In the genomic region with DNA sequence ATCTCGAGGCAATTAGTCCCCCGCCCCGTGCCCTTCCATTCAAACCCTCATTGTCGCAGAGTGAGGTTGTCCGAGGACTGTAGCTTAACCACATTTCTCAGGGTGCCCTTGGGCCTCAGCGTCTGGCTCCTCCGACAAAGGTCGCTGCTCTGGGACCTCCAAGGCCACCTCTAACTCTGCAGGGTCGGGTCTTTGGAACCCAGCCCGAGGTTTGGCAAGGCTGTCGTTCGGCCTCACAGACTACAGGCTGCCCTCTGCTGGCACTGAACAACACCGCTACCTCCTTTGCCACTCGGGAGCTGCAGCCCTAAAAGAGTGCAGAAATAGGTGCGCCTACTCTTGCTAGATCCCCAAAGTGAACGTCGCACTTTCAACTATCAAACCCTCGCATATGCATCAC, we compare ENCODE assay signal across 9 mouse cellular contexts. TPM values are rescaled to one million over a fixed set of nuclear protein-coding genes. Genes with fewer than 3 reads are reported as not detected.
DNase-seq lines count a peak whose midpoint lies in the region; ATAC-seq and TF ChIP-seq lines count a peak whose summit lies in the region.
"Had no signal": no experiment of that assay in that cellular context is flagged by ENCODE, and none has a peak within 500 bp of the region (broad histone marks: within the 10 kb centered on the region; RNA-seq: fewer than 3 reads in every experiment).

No protein-coding gene starts in this region.

- H3K4me1 ChIP-seq in ES-Bruce4 (ENCODE audit: control insufficient read depth, insufficient read depth, low read length) = no peaks in the 10 kb centered on the region
- H3K4me1 ChIP-seq in hindbrain, embryonic 16.5 days (ENCODE audit: control insufficient read depth, insufficient read depth, low read depth, low read length) = no peaks in the 10 kb centered on the region
- H3K4me1 ChIP-seq in midbrain, postnatal 0 days (ENCODE audit: insufficient read depth, low read length) = no peaks in the 10 kb centered on the region

- no peaks in the 10 kb centered on the region for H3K36me3 ChIP-seq in ES-Bruce4 (ENCODE audit: control insufficient read depth, insufficient read depth, low read length, poor library complexity, severe bottlenecking)
- no peaks in the 10 kb centered on the region for H3K36me3 ChIP-seq in hindbrain, embryonic 16.5 days (ENCODE audit: control insufficient read depth, insufficient read depth, low read length)
- no peaks in the 10 kb centered on the region for H3K36me3 ChIP-seq in midbrain, postnatal 0 days (ENCODE audit: insufficient read depth, low read length)

- no peak for TF ChIP-seq EP300 in ES-Bruce4 (IDR thresholded peaks at IDR 0.05; ENCODE audit: insufficient read depth, low read depth, low read length)

- H3K9me3 ChIP-seq in ES-Bruce4 (replicated peaks; ENCODE audit: control insufficient read depth, insufficient read depth, low read length, poor library complexity, severe bottlenecking) = no peaks in the 10 kb centered on the region
- no peaks in the 10 kb centered on the region for H3K9me3 ChIP-seq in hindbrain, embryonic 16.5 days (ENCODE audit: control insufficient read depth, low read length)
- no peaks in the 10 kb centered on the region for H3K9me3 ChIP-seq in midbrain, postnatal 0 days (ENCODE audit: low read length)

- H3K4me2 ChIP-seq in hindbrain, embryonic 16.5 days (ENCODE audit: low read length) = peak overlapping the region; percentile 31; the same call in 1 of the 2 replicates
- no peak overlapping the region for H3K4me2 ChIP-seq in midbrain, postnatal 0 days (ENCODE audit: low read depth, low read length, poor library complexity, severe bottlenecking)

- 0 out of 2 replicates have a peak, but pooled peaks have one; percentile 40 for ATAC-seq in hindbrain, embryonic 16.5 days
- no peak for ATAC-seq in midbrain, postnatal 0 days (ENCODE audit: low FRiP score)
- no peak for ATAC-seq in inflammation-experienced regulatory T-cells, adult 6 months

- no peak overlapping the region for H3K4me3 ChIP-seq in layer of hippocampus, adult 2 months
- peak overlapping the region; percentile 21; the same call in 1 of the 2 replicates for H3K4me3 ChIP-seq in ES-Bruce4 (ENCODE audit: low read depth, low read length)
- H3K4me3 ChIP-seq in hindbrain, embryonic 16.5 days (ENCODE audit: low read length) = peak overlapping the region; percentile 10; the same call in 1 of the 2 replicates
- H3K4me3 ChIP-seq in midbrain, postnatal 0 days (ENCODE audit: low read depth, low read length) = no peak overlapping the region

- no peak overlapping the region for H3K27ac ChIP-seq in layer of hippocampus, adult 2 months
- no peak overlapping the region for H3K27ac ChIP-seq in ES-Bruce4 (ENCODE audit: insufficient read depth, low read length)
- H3K27ac ChIP-seq in hindbrain, embryonic 16.5 days (ENCODE audit: low read depth, low read length) = no peak overlapping the region
- no peak overlapping the region for H3K27ac ChIP-seq in midbrain, postnatal 0 days (ENCODE audit: low read depth, low read length)

- 2% methylated on average over 18 of the region's 18 CpGs for WGBS in hindbrain, embryonic 16.5 days
- WGBS in midbrain, postnatal 0 days = 2% methylated on average over 18 of the region's 18 CpGs

- TF ChIP-seq CTCF in layer of hippocampus, adult 2 months (conservative IDR thresholded peaks at IDR 0.05) = peak; percentile 74
- peak; percentile 75 for TF ChIP-seq CTCF in ES-Bruce4 (IDR thresholded peaks at IDR 0.05; ENCODE audit: low read depth, low read length)
- peak; percentile 71 for TF ChIP-seq CTCF in brain, embryonic 14.5 days (IDR thresholded peaks at IDR 0.05; ENCODE audit: borderline replicate concordance, extremely low read depth, insufficient read depth, insufficient read length)
- TF ChIP-seq CTCF in midbrain, postnatal 0 days (IDR thresholded peaks at IDR 0.05) = peak; percentile 72

- TF ChIP-seq POLR2A in ES-Bruce4 (IDR thresholded peaks at IDR 0.05; ENCODE audit: insufficient read depth, low read length) = no peak
- no peak for TF ChIP-seq POLR2A in brain, embryonic 14.5 days (IDR thresholded peaks at IDR 0.05; ENCODE audit: borderline replicate concordance, extremely low read depth, insufficient read depth, insufficient read length, poor library complexity, severe bottlenecking)

- peaks cover 1% of the 10 kb centered on the region; the same call in 1 of the 2 replicates for H3K27me3 ChIP-seq in ES-Bruce4 (ENCODE audit: control insufficient read depth, insufficient read depth, low read length, poor library complexity, severe bottlenecking)
- H3K27me3 ChIP-seq in hindbrain, embryonic 16.5 days (replicated peaks; ENCODE audit: control insufficient read depth, insufficient read depth, low read length) = peaks cover 64% of the 10 kb centered on the region
- peaks cover 65% of the 10 kb centered on the region for H3K27me3 ChIP-seq in midbrain, postnatal 0 days (ENCODE audit: insufficient read depth, low read length)

- DNase-seq in layer of hippocampus, adult 2 months (ENCODE audit: low spot score in 2 of 2) = no peak
- DNase-seq in layer of hippocampus, postnatal 25 days (ENCODE audit: extremely low spot score in 1 of 2, low spot score in 1 of 2) = no peak
- DNase-seq in brain, embryonic 14.5 days (ENCODE audit: low read depth) = peak; percentile 66
- DNase-seq in midbrain, postnatal 0 days (ENCODE audit: low spot score) = peak; percentile 56
- no peak for DNase-seq in spleen, adult 12 weeks (ENCODE audit: low spot score)

- no peak overlapping the region for H3K9ac ChIP-seq in ES-Bruce4 (ENCODE audit: low read depth, poor library complexity, severe bottlenecking)
- H3K9ac ChIP-seq in hindbrain, embryonic 16.5 days (ENCODE audit: low read depth, low read length) = no peak overlapping the region
- no peak overlapping the region for H3K9ac ChIP-seq in midbrain, postnatal 0 days (replicated peaks; ENCODE audit: low read length, poor library complexity, severe bottlenecking)

RNA-seq across cellular contexts. Expression of a gene that starts 10.0 kb away (rescaled TPM):
- total RNA-seq in layer of hippocampus, adult 2 months (2021) = 1 to 10 TPM in 1 of 2 experiments, under 1 TPM in 1; 0.92 to 1.0 TPM
- total RNA-seq in layer of hippocampus, postnatal 25 days (2021) = under 1 TPM; 0.81 to 0.82 TPM
- polyA plus RNA-seq in ES-Bruce4 (2011; ENCODE audit: insufficient read depth, insufficient read length, low read depth, missing spikeins) = 0.67 and 0.68 TPM in 2 replicates
- 0.24 and 0.74 TPM in 2 replicates for polyA plus RNA-seq in brain, embryonic 14.5 days (2012; rRNA removed)
- 0.24 and 0.45 TPM in 2 replicates for polyA plus RNA-seq in hindbrain, embryonic 16.5 days (2015; fragmentation: Nextera tagmentation; extraction: Ambion mirVana)
- 0.22 and 0.66 TPM in 2 replicates for total RNA-seq in midbrain, postnatal 0 days (2014; rRNA removed)
- 0.70 and 0.79 TPM in 2 replicates for polyA plus RNA-seq in midbrain, postnatal 0 days (2015; fragmentation: Nextera tagmentation; extraction: Ambion mirVana)
- not detected for polyA plus RNA-seq in inflammation-experienced regulatory T-cells, adult 6 months (2017; shearing (Covaris generic))
- polyA plus RNA-seq: liver, embryonic 16.5 days had no signal

RNA-seq across cellular contexts. Expression of a gene that starts 21.1 kb away (rescaled TPM):
- 10 to 100 TPM; 60.0 to 61.1 TPM for total RNA-seq in layer of hippocampus, adult 2 months (2021)
- 10 to 100 TPM; 55.0 to 60.5 TPM for total RNA-seq in layer of hippocampus, postnatal 25 days (2021)
- 35.4 and 35.6 TPM in 2 replicates for polyA plus RNA-seq in ES-Bruce4 (2011; ENCODE audit: insufficient read depth, insufficient read length, low read depth, missing spikeins)
- 21.9 and 35.6 TPM in 2 replicates for polyA plus RNA-seq in brain, embryonic 14.5 days (2012; rRNA removed)
- 107 and 115 TPM in 2 replicates for polyA plus RNA-seq in hindbrain, embryonic 16.5 days (2015; fragmentation: Nextera tagmentation; extraction: Ambion mirVana)
- 49.6 and 55.7 TPM in 2 replicates for total RNA-seq in midbrain, postnatal 0 days (2014; rRNA removed)
- 97.9 and 109 TPM in 2 replicates for polyA plus RNA-seq in midbrain, postnatal 0 days (2015; fragmentation: Nextera tagmentation; extraction: Ambion mirVana)
- polyA plus RNA-seq in inflammation-experienced regulatory T-cells, adult 6 months (2017; shearing (Covaris generic)) = 10 to 100 TPM; 51.4 to 76.6 (median 60.3) TPM

Comparison
In these comparisons a context has a peak if more than half of its experiments do, and no peak if none do; other contexts are left out.
1. DNase-seq: peak in brain, embryonic 14.5 days (single experiment) and midbrain, postnatal 0 days (single experiment); none in layer of hippocampus, adult 2 months (0 of 2), layer of hippocampus, postnatal 25 days (0 of 2) and spleen, adult 12 weeks (single experiment).
2. H3K4me3 ChIP-seq: peak in ES-Bruce4 (single experiment) and hindbrain, embryonic 16.5 days (single experiment); none in layer of hippocampus, adult 2 months (single experiment) and midbrain, postnatal 0 days (single experiment).
3. Peak in every context shown above with its lines, with median percentiles within 50 percentile points of each other: CTCF ChIP-seq.